ENCODE assay signal across 7 mouse cellular contexts in genomic region chr14:20930481-20931391, GRCm38 (mm10). TPM values are rescaled to one million over a fixed set of nuclear protein-coding genes. Genes with fewer than 3 reads are reported as not detected.
DNase-seq lines count a peak whose midpoint lies in the region; ATAC-seq and TF ChIP-seq lines count a peak whose summit lies in the region.

No protein-coding gene starts in this region.

- H3K9me3 ChIP-seq in heart, embryonic 12.5 days (replicated peaks) = no peaks in the 10 kb centered on the region
- H3K9me3 ChIP-seq in midbrain, embryonic 12.5 days = 0 out of 2 replicates have a peak, but pooled peaks cover 3% of the 10 kb centered on the region

- 9% methylated on average over 8 of the region's 8 CpGs for WGBS in heart, embryonic 12.5 days
- 45% methylated on average over 8 of the region's 8 CpGs for WGBS in midbrain, embryonic 12.5 days

- H3K4me1 ChIP-seq in heart, embryonic 12.5 days (replicated peaks) = peaks cover 23% of the 10 kb centered on the region
- peaks cover 13% of the 10 kb centered on the region for H3K4me1 ChIP-seq in midbrain, embryonic 12.5 days

- ATAC-seq in heart, embryonic 12.5 days (ENCODE audit: insufficient number of reproducible peaks, low FRiP score) = no peak
- no peak for ATAC-seq in midbrain, embryonic 12.5 days (ENCODE audit: low FRiP score, low read depth)

- peak overlapping the region; percentile 94 for H3K4me2 ChIP-seq in heart, embryonic 12.5 days
- H3K4me2 ChIP-seq in midbrain, embryonic 12.5 days (replicated peaks) = peak overlapping the region; percentile 70

- no peaks in the 10 kb centered on the region for H3K27me3 ChIP-seq in heart, embryonic 12.5 days (replicated peaks)
- H3K27me3 ChIP-seq in midbrain, embryonic 12.5 days = 0 out of 2 replicates have a peak, but pooled peaks cover 8% of the 10 kb centered on the region

- H3K4me3 ChIP-seq in heart, embryonic 12.5 days = peak overlapping the region; percentile 92
- H3K4me3 ChIP-seq in midbrain, embryonic 12.5 days = peak overlapping the region; percentile 74

- H3K27ac ChIP-seq in heart, embryonic 12.5 days (ENCODE audit: poor library complexity, severe bottlenecking) = peak overlapping the region; percentile 95
- H3K27ac ChIP-seq in midbrain, embryonic 12.5 days (replicated peaks) = no peak overlapping the region

- H3K36me3 ChIP-seq in heart, embryonic 12.5 days = no peaks in the 10 kb centered on the region
- H3K36me3 ChIP-seq in midbrain, embryonic 12.5 days = no peaks in the 10 kb centered on the region

- TF ChIP-seq POLR2A in brain, embryonic 14.5 days (IDR thresholded peaks at IDR 0.05; ENCODE audit: borderline replicate concordance, extremely low read depth, insufficient read depth, insufficient read length, poor library complexity, severe bottlenecking) = no peak

- DNase-seq in MN1 (ENCODE audit: low spot score) = peak; percentile 21
- DNase-seq in brain, embryonic 14.5 days (ENCODE audit: low read depth) = peak; percentile 16
- peak; percentile 4 to 19 for DNase-seq in kidney, postnatal 36 days
- no peak for DNase-seq in thymus, postnatal 4 days
- no peak for DNase-seq in layer of hippocampus, adult 9-11 months

- H3K9ac ChIP-seq in heart, embryonic 12.5 days = peak overlapping the region; percentile 99
- peak overlapping the region; percentile 32; the same call in 1 of the 2 replicates for H3K9ac ChIP-seq in midbrain, embryonic 12.5 days (replicated peaks)

- TF ChIP-seq CTCF in brain, embryonic 14.5 days (IDR thresholded peaks at IDR 0.05; ENCODE audit: borderline replicate concordance, extremely low read depth, insufficient read depth, insufficient read length) = no peak

RNA-seq across cellular contexts. Expression of gene Vcl, which starts 1.5 kb away (rescaled TPM):
- 18.0 and 24.4 TPM in 2 replicates for polyA plus RNA-seq in brain, embryonic 14.5 days (2012; rRNA removed)
- 108 and 115 TPM in 2 replicates for polyA plus RNA-seq in heart, embryonic 12.5 days (2016; fragmentation: Nextera tagmentation; extraction: Ambion mirVana)
- 25.2 and 26.3 TPM in 2 replicates for polyA plus RNA-seq in midbrain, embryonic 12.5 days (2016; fragmentation: Nextera tagmentation; extraction: Ambion mirVana)

Comparison
In these comparisons a context has a peak if more than half of its experiments do, and no peak if none do; other contexts are left out.
1. DNase-seq: peak in MN1 (single experiment), brain, embryonic 14.5 days (single experiment) and kidney, postnatal 36 days (2 of 2); none in thymus, postnatal 4 days (single experiment) and layer of hippocampus, adult 9-11 months (single experiment).